Mouse (Mus musculus): Measurements from ENCODE around the gene Crabp2.

Crabp2 gene

DNA sequence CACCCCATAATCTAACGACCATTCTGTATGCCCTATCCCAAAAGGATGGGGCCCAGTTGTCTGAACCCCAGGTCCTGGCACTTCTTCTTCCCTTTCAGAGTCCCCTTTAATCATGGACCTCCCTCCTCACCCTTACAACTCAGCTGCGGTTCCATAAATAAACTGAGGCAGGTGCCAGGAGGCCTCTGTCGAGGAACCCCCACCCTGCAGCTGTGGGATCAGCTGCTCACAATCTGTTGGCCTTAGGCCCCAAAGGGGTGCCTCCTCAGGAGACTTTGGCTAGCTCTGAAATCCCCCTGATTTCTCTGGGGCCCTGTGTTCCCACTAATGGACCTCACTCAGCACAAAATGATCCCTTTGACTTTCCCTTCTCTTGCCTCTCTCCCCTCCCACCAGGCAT, 35.6 kb downstream of the Crabp2 start:
- DNase-seq (ENCODE audit: low read depth, low spot score), result no peak

DNA sequence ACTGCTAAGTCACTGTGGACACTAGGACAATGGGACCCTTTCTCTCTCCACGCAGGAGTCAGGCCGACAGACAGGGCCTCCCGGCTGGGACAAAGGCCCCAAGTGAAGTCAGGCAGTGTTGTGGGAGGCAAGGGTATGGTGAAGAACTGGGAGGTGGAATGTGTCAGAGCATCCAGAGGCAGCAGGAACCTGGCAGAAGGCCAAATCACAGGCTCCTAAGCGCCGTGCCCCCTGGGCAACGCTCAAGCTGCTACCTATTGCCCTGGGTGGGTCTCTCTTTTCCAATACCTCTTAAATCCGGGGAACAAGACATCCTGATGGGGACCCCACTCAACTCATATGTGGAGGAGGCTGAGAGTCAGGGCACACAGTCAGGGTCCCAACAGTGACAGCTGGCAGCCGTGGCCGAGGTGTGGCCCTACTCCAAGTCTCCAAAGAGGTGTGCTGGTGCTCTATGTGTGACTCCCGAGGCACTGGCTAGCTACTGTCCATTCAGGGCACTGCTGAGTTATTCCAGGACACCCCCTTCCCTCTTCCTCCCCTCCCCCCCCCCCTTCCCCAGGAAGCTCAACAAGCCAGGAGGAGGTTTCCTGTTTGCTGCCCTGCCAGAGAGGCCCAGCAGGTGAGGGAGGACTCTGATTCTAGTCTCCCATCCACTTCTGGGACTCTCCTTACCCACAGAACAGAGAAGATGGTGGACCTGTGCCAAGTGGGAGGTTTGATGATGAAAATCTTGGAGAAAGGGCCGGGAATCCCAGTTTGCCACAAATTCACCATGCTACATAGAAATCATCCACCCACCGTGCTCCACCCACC, 37.2 kb downstream of the Crabp2 start:
- DNase-seq (ENCODE audit: low read depth, low spot score), result no peak

GRCm38 (mm10) chr3:87986868-87987267, 38.4 kb downstream of the Crabp2 start:
- DNase-seq (ENCODE audit: low read depth, low spot score), result peak; percentile 97

DNA sequence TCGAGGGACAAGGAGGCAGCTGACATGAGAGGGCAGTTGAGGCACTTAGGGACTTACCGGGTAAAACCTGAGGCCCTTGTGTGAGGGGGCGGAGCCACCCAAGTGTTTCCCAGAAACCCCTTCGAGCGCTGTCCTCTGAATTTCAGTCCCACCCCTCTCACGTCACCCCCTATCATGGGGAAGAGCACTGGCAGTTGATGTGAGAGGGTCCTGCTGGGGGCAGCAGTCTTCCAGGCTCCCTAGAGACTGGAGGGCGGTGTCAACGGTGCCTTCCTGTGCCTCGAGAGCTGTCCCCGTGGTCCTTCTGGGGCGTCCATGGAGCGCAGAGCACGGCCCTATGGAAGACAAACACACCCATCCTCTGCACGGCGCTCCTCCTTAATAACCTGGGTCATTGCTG, 39.2 kb downstream of the Crabp2 start:
- no peak for DNase-seq (ENCODE audit: low read depth, low spot score)

DNA sequence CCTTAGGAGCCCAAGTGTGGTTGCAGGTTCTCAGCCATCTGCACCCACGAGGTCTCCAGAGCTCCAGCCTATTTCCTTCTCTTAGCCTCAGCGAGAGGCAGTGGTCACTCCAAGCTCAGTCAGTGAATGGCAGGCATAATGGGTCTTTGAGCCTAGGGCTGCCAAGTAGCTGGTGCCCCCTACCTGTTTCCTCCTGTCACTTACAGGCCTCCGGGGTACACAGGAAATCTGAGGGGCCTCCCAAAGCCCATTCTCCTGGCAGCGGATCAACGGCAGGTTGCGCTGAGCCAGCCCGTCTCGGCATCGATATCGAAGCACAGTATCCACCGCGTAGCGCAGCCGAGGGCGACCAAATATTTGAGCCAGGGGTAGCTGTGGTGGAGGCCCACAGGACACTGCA, 39.6 kb downstream of the Crabp2 start:
- no peak for DNase-seq (ENCODE audit: low read depth, low spot score)

DNA sequence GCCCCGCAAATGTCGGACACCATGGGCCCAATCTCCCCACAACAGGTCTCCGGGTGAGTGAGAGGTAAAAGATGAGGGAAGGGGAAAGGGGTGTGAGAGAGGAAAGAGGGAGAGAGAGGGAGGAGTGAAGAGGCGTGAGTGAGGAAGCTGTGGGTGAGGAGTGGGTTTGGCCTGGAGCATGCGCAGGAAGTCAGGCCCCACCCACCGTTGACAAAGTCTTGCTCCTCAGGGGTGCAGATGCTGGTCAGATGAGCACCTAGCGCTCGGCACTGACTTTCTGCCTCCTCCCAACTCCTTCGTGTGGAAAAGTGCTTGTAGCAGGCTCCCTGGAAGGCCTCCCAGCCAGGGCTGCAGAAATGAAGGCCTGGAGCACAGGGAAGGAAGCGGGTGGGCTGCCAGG, 41.5 kb downstream of the Crabp2 start:
- DNase-seq (ENCODE audit: low read depth, low spot score), result no peak

GRCm38 (mm10) chr3:87993436-87993835, 45.0 kb downstream of the Crabp2 start:
- DNase-seq (ENCODE audit: low read depth, low spot score), result no peak

DNA sequence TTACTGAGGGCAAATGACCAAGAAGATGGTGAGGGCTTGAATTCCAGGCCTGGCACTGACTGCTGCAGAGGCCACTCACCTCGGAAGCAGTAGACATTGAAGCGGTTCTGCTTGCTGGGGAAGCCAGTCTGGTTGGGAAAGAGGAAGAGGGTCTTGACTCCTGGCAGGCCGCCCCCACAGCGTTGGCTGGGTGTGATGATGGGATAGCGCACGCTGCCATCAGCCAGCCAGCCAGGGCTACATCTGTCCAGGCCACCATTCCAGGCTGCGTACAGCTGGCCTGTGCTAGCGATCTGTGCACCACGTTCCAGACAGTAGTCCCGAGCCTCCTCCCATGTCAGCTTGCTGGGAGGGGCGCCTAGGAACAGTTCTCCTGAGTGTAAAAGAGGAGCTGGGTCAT, 46.9 kb downstream of the Crabp2 start:
- DNase-seq (ENCODE audit: low read depth, low spot score), result no peak

DNA sequence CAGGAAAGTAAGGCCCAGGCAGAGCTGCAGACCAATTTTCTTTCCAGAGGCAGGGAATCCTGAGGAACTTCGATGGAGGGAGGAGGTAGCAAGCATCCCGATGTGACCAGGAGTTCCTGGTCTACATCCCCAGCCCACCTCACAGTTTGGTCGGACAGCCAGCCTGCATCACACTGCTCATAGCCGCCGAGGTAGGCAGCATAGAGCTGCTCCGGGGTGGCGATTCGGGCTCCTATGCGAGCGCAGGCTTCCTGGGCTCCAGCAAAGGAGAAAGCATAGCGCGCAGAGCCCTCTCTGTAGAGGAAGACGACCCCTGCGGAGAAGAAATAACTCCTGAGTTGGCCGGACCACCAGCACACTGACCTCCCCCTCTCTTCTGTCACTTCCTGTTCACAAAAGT, 47.9 kb downstream of the Crabp2 start:
- no peak for DNase-seq (ENCODE audit: low read depth, low spot score)

DNA sequence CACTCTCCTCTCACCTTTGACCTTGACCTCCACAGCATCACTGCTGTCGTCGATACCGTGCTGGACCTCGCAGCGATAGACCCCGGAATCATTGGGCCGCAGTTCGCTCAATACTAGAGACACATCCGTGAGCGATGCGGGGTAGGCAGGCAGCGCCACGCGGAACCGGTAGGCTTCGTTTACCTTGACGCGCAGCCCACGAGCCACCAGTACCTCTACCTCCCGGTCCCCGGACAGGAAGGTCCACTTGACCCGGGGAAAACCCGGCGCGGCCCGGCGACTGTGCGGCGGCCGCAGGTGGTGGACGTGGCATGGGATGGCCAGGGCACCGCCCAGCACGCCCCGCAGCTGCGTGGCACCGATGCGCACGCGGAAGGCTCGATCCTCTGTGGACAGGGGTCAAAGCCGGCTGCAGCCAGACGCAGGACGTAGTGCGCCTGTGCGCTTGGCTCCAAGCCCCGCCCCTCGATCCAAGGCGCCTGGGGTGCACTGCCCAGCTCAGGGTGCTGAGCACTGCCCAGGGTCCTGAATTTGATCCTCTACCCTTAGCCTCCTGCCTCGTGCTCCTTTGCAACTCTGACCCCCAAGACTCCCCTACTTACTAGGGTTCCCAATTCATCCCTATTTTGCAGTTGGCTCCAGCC, 48.6 kb downstream of the Crabp2 start:
- no peak for DNase-seq (ENCODE audit: low read depth, low spot score)

- DNase-seq (ENCODE audit: low read depth, low spot score), result no peak
Measured at GRCm38 (mm10) chr3:87998747-87999146, 50.3 kb downstream of the Crabp2 start.

DNA sequence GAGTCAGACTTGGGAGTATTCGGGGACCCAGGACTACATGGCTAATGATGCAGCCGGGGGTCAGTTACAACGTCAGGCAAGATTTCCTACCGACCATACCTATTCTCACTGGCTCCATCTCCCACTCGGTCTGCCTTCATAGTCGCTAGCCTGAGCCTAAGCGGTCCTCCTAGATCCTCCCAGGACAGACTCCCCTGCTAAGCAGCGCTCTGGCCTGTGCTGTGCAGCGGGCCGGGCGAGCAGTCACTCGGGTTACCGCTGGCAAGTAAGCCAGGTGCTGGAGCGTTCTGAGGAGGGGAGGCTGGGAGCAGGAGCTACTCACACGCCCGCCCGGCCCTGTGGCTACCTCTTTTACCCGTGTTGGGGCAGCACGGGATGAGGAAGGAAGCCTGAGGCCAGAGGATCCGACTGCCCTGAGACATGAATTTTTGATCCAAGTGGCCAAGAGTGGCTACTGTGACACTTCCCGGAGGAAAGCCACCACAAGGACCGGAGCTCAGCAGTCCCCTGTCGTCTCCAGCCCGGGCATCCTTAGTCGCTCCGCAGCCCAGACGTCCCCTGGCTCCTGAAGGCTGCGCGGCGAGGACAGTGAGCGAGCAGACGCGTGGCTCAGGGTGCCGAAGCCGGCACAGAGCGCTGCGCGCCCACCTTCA, 50.9 kb downstream of the Crabp2 start:
- no peak for DNase-seq (ENCODE audit: low read depth, low spot score)

DNA sequence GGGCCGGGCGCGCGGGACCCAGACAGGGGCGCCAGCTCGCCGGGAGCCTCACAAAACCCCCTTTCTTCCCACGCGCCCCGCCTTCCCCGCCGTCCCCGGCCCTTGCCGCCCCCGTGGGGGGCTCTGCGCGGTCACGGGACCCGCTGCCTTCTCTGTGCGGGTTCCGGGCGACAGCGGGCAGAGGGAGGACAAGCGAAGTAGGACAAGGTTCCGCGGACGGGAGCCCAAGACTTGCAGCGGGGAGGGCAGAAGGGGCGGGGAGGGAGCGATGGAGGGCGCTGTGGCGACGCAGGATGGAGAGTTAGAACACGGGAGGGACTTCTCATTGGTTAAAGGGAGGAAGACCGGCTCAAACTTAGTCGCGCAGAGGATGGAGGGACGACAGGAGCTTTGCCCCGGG, 51.7 kb downstream of the Crabp2 start, which contains the start of gene Bcan:
Bcan (minus strand) TSS at position 50 of the 400 bp plus-strand sequence.
- DNase-seq (ENCODE audit: low read depth, low spot score), result no peak

GRCm38 (mm10) chr3:88000816-88001595, 52.5 kb downstream of the Crabp2 start:
- no peak for DNase-seq (ENCODE audit: low read depth, low spot score)

- DNase-seq (ENCODE audit: low read depth, low spot score), result no peak
Measured at GRCm38 (mm10) chr3:88002291-88002976, 54.0 kb downstream of the Crabp2 start.
